Mouse (Mus musculus) heart, adult 9 months (tissue): ENCODE data around the gene Cox7a1.
A peak's percentile ranks its signal among the peaks of the same experiment; 100 is the strongest.
"Not testable (repeated sequence)": the region's sequence is repeated elsewhere in the genome, so short reads cannot be mapped to it uniquely, and the experiment has no call there.

ENCODE experiments used
- DNase-seq, 2 experiments: peaks; one replicate each; pipeline ENCODE4 v3.0.0; 2022; ENCODE audit warnings: low spot score in 2 of 2

Cox7a1 gene

DNA sequence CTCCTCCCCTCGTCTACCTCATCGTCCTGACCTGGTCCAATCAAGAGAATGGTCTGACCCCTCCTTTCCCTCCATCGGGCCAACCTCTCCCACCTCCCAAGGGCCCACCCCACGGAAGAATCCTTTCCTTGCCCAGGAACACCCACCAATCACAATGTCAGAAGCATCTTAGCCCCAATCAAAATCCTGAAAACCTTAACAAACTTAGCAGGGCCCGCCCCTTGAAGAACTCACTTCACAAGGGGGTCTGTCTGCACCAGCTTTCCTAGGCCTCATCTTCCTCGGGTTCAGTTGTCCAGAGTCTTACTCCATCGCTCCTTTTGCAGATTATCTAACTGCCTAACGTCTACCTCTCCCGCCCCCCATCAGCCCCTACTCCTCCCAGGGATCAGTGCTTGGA is 9.1 kb downstream of the Cox7a1 start:
- DNase-seq: no peak

- peak; percentile 81 to 83 for DNase-seq
Measured at GRCm38 (mm10) chr7:30193581-30194100, 9.7 kb downstream of the Cox7a1 start.

DNA sequence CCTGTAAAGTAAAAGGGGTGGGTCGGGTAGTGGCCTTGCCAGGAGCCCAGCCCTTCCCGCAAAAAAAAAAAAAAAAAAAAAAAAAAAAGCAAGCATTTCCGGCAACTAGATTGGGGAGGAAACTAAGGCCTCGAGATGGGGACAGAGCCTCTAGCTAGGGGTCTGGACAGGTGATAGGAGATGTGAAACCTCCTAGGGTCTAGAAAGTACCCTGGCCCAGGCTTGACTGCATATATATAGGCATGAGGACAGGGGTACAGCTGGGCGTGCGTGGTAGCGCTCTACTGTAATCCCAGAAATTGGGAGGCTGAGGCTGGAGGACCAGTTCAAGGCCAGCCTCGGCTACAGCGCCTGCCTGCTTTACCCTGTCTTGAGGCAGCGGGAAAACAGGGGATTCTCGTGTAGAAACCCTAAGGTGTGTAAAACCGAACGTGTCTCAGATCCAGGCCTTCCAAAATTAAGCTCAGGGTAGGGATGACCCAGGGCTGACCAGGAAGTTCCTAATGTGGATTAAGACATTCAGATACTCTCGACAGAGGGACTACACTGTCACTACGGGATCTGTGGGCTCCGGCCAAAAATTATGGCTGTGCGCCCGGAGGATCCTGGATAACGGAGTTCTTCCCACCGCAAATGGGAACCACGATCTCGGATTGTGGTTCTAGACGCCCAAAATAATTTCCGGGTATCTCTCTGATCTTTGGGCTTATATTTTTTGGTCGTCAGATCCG is 10.3 kb downstream of the Cox7a1 start:
- peak in 1 of 2 experiments; percentile 39 for DNase-seq

DNA sequence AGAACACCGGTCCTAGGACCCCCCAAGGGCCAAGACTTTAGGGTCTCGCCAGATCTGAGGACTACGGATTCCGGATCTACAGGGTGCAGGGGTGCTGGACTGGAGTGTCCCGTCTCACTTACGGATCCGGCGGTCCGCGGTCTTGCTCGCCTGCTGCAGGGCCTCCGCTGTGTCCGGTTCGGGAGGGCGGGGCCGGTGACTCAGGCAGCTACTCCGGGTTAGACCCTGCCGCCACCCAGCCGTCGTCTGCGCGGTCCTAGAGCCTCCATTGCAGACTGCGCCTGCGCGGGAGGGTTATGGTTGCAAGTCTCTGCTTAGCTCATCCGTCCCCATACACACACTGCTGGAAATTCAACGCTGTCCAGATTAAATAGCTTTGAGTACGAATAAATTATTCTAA is 10.9 kb downstream of the Cox7a1 start:
- peak; percentile 94 to 95 for DNase-seq

DNA sequence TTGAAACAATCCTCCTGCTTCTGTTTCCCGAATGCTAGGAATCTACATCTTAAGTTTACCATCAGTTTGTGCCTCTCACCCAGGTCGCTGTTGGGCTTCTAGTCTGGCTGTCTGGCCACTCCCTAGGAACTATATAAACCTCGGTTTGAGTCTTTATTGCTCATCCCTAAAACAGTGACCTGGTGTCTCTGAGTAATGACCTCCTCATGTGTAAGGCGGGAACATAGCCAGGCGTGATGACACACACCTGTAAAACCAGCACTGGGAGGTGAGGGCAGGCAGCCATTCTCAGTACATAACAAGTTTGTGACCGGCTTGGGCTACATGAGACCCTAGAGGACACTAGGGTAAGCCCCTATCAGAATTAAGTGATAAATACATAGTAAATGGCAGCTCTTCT is 11.5 kb downstream of the Cox7a1 start:
- DNase-seq: no peak

GRCm38 (mm10) chr7:30196171-30196570 is 12.2 kb downstream of the Cox7a1 start:
- DNase-seq: no peak

GRCm38 (mm10) chr7:30197592-30198129 is 13.7 kb downstream of the Cox7a1 start:
- DNase-seq: no peak

DNA sequence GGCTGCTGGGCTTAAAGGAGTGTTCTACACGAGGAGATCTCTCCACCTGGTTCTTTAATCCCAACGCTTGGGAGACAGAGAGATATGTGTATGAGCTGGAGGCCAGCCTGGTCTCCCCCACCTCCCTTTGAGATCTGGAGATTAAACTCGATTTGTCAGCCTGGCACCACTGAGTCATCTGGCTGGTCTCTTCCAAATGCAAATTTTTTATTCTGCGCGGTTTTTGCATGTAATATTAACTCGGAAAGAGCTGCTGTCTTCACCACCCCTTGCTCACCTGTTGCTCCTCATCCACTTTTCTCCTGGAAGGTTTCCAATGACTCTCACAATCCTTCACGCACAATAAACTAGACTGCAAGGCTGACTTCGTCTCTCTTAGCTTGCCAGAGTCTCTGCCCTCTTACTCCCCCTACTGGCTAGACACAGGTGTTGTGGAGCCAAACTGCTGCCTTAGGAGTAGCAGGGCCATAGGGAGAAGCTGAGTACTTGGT is 14.6 kb downstream of the Cox7a1 start, which contains the start of gene Capns1:
Gene Capns1 (minus strand): TSS at position 331 of the 491 bp plus-strand sequence.
- peak in 1 of 2 experiments; percentile 63 for DNase-seq

- no peak for DNase-seq
Measured at GRCm38 (mm10) chr7:30199498-30200139, 15.7 kb downstream of the Cox7a1 start.

DNA sequence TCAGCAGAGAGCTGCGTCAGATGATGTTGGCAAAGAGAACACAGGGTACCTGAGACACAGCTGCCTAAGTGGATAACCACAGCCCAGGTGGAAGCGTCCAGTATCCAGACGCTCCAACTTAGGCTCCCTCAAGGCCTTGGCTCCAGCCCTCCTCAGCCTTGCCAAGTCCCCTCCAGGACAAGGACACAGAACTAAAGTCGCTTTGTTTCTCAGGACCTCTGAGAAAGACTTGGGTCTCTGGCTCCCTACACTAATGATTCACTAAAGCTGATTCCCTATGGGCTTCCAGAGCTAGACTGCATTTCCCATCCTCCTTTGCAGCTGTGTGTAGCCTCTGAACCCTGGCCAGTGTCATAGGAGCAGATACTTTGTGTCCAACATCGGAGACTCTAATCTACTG is 16.3 kb downstream of the Cox7a1 start:
- DNase-seq: no peak

GRCm38 (mm10) chr7:30200661-30201060 is 16.7 kb downstream of the Cox7a1 start:
- DNase-seq: not testable (repeated sequence)

DNA sequence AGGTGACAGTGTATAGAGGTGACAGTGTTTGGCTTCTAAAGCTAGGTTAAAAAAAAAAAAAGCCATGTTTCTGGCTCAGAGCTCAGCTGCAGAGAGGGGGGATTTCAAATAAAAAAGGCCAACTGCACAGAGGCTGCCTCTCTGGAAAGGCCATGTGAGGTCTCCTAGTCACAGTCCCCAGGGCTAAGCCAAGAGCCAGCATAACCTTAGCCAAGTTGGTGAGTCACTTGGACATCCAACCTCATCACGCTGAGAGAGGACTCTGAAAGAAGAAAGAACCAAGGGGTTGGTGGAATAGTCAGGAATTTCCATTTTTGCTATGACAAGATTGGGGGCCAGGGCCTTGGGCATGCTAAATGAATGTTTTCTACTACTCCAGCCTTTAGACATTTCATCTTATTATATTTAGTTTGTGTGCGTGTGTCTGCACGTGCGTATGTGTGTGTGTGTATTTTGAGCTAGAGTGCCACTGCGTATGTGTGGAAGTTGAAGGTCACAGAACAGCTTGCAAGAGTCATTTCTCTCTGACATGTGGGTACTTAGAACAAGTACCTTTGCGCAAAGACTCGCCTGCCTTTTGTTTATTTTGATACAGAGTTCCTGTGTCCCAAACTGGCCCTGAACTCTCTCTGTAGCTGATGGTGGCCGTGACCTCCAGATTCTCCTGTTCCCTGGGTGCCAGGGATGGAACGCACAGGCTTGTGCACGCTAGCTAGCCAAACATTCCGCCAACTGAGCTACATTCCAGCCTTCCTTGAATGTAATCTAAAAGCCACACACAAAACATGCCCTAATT is 19.1 kb downstream of the Cox7a1 start:
- peak; percentile 84 to 87 for DNase-seq

GRCm38 (mm10) chr7:30204380-30204779 is 20.4 kb downstream of the Cox7a1 start:
- DNase-seq: no peak

DNA sequence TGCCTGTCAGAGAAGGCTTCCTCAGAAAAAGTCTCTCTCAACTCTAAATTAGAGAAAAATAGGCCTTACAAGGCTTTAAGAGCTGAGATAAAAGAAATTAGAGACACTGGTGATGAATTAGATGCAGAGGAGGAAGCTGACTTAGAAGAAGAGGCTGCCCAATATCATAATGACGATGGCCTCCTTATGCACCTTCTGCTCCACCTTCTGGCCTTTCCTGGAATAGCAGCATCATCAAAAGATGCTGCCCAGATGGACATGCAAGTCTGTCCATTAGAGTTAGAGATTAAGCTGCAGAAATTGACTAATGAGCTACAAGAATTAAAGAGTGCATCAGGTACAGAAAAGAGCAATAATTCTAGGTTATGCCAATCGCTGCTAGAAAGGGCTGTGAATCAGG is 21.4 kb downstream of the Cox7a1 start:
- DNase-seq: peak in 1 of 2 experiments; percentile 70

DNA sequence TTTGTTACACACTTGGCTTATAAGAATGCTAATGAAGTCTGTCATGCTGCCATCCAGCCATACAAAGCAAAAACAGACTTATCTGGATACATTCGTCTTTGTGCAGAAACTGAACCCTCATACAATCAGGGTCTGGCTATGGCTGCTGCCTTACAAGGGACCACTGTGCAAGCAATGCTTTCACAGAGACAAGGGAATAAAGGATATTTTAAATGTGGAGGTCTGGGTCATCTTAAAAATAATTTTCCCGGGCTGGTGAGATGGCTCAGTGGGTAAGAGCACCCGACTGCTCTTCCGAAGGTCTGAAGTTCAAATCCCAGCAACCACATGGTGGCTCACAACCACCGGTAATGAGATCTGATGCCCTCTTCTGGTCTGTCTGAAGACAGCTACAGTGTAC is 22.4 kb downstream of the Cox7a1 start:
- not testable (repeated sequence) for DNase-seq

- DNase-seq: no peak
Measured at GRCm38 (mm10) chr7:30211025-30211424, 27.1 kb downstream of the Cox7a1 start.

GRCm38 (mm10) chr7:30213881-30214280 is 29.9 kb downstream of the Cox7a1 start:
- DNase-seq: no peak

DNA sequence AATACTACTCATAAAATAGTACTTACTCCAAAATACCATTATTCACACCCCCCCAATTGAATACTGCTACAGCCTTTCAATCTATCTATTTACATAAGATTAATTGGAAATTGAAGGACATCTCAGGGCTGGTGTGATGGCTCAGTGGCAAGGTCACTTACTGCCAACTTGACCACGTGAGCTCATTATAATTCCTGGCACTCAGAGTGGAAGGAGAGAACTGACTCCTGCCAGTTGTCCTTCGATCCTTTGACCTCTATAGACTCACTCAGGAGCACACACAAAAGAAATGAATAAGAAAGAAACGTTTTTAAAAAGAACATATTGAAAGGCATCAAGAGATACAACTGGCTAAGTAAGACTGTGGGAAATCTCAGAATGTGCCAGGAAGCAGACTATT is 31.9 kb downstream of the Cox7a1 start:
- no peak for DNase-seq

- peak; percentile 64 to 66 for DNase-seq
Measured at GRCm38 (mm10) chr7:30216723-30217151, 32.8 kb downstream of the Cox7a1 start.

- no peak for DNase-seq
Measured at GRCm38 (mm10) chr7:30217277-30217676, 33.3 kb downstream of the Cox7a1 start.

DNA sequence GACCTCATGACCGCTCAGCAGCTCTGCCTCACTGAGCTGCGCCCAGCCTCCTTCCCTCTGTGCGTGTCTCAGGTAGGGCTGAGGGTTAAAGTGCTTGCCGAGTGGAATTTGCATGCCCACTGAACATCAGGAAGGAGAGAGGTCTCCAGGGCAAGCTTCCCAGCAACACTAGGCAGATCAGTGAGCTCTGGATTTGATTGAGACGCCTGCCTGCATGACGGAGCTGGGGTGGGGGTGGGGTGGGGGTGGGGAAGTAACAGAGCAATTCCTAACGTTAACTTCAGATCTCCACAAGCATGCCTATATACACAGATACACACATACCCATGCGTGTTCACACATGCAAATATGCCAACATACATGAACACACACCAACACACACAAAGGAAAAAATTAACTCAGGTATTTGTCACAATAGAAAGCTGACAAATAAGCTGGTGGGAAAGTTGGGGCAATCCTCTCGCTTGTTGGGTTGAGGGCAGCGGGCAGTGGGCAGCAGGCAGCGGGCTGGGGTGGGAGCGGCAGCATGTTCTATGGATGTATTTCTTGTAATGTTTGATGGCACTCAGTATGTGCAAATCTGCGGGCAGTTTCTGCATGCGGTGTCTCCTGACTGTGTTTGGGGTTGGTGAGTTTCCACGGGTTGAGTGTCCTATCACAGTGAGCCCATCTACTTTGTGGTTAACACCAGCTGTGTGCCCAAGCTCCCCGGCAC is 35.5 kb downstream of the Cox7a1 start:
- DNase-seq: no peak
